Mouse (Mus musculus) liver, postnatal 0 days (tissue): ENCODE data around the gene Ssc4d.

Experiments
- CTCF ChIP-seq: sonication (generic); IDR thresholded peaks from 2 replicates; pipeline ENCODE4 v1.5.1; 2016; ENCODE audit warnings: antibody characterized with exemption, low read depth
- EP300 ChIP-seq: IDR thresholded peaks from 2 replicates; pipeline ENCODE4 v1.6.1; 2016; ENCODE audit warnings: antibody characterized with exemption, low read depth, mild to moderate bottlenecking

DNA sequence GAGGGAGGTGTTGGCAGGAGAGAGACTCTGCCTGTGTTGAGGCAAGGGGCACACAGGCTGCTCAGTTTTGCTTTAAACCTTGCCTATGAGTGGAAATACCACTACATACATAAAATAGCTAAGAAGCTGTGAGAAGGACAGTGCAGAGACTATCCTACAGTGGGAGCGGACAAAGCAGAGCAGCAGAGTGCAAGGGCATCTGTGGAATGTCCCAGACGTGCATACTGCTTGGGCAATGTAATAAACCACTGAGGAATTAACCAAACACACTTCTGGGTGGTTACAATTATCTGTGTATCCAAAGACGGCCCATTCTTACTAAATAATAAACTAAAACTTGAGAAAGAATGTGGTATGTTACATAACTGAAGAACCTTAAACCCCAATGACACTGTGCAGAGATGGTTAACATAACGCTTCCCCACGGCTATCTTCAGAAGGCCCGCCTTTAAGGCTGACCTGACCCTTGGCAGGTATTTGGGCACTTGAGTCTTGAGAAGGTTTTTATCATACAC lies 58.2 kb downstream of the Ssc4d start:
- TF ChIP-seq CTCF (no peak), EP300 (no peak)
